Mouse (Mus musculus): ENCODE results near the gene Kcns1.
"Not testable (repeated sequence)": the region's sequence is repeated elsewhere in the genome, so short reads cannot be mapped to it uniquely, and the experiment has no call there.

Kcns1 gene

DNA sequence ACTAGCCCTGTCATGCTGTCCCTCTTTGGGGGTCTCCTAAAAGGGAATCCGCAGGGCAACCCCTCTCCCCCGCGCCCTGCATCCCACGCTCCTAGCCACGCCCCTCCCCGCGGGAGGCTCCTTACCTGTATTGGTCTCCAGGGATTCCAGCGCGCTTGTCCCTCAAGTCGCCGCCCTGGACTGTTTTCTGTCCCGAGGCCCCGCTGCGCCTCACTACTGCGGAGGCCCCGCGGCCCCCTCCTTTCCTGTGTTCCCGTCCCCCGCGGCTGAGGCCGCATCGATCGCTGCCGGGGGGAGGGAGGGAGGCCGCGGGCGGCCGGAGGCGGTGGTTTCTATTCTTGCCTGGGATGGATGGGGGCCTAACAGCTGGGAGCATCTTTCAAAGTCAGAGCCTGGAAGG is at the start of gene Kcns1:
TSS of gene Kcns1 (minus strand) at position 212 of the 400 bp plus-strand sequence.
- no peak for DNase-seq (ENCODE audit: low read depth, low spot score)

GRCm38 (mm10) chr2:164219295-164219694 is 48.4 kb upstream of the Kcns1 start:
- DNase-seq (ENCODE audit: low read depth, low spot score), result no peak

DNA sequence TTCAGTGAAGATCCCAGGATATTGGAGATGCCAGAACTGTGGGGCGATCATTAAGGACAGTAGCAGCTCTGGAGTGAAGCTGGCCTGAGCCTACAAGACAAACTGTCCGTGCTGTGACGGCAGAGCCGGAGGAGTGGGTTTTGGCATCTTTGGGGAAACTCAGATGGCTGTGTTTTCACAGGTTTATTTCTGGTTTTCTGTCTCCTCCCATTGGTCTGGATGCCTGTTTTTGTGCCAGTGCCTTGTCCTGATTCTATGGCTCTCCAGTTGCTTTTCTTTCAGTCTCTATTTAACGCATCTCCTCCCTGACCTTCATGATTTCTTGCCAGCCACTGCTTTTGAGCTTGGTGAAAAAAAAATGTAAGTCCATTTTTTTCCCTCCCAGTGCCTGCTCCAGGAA is 41.8 kb upstream of the Kcns1 start:
- DNase-seq (ENCODE audit: low read depth, low spot score), result no peak

- DNase-seq (ENCODE audit: low read depth, low spot score), result no peak
Measured at GRCm38 (mm10) chr2:164210892-164211291, 40.0 kb upstream of the Kcns1 start.

DNA sequence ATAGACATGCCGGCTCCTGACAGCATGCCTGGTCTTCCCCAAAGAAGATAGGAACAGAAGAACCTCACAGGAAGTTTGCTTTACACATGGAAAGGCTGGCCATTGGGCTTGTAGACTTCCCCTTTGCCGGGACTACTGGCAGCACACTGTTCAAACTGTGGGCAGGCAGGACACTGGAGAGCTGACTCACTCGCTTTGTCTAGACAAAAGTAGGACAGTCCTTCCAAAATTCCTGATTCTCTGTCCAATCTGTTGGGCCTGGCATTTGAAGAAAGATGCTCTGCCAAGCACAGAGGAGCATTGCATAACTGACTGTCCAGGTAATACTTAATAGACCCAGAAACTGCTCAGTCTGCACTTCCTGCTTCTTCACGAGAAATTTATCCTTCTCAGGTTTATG is 35.8 kb upstream of the Kcns1 start:
- DNase-seq (ENCODE audit: low read depth, low spot score), result no peak

DNA sequence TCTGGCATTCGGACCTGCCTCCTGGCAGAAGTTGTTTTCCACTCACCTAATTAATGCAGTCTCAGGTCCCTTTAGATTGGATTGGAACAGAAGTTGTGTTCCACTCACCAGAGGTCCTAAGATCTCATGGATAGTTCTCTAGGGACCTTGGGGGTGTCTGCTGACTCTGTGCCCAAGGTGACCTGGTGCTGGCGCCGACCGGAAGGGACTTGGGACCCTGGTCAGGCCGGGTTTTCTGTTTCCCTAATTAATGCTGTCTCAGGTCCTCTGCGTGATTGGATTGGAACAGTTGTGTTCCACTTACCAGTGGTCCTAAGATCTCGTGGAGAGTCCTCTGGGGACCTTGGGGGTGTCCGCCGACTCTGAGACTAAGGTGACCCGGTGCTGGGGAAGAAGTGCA is 35.1 kb upstream of the Kcns1 start:
- not testable (repeated sequence) for DNase-seq (ENCODE audit: low read depth, low spot score)

DNA sequence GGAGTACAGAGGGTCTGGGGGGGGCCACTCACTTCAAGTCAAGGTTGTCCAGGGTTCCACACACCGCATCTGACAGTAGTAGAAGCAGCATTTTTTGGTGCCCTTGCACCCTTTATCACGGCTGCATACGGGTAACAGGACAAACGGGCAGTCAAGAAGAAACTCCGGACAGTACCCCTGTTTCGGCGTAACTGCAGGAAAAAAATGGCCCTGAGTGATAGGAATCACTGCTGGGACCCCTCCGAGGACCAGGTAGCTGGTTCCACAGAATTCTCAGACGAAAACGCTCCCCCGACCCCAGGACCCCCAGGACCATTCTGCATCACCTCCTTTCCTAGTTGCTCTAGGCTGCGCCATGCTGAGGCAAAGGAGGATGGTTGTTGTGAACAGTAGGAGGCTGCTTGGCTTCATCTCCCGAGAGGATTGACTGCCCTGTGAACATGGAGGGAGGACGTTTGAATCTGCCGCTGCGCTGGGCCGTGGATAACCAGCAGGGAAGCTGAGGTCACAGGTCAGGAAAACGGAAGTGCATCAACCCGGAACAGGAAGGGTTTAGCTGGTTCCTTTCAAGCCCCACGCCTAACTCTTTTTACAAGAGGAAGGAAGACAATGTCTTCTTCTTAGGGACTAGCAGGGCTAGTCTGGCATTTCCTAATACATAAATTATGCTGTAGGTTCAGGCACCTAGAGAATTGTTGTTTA is 28.9 kb upstream of the Kcns1 start, which contains the start of gene Wfdc15a:
TSS of gene Wfdc15a (minus strand) at position 505 of the 702 bp plus-strand sequence.
- no peak for DNase-seq (ENCODE audit: low read depth, low spot score)

- DNase-seq (ENCODE audit: low read depth, low spot score), result no peak
Measured at GRCm38 (mm10) chr2:164196700-164196990, 25.7 kb upstream of the Kcns1 start.

DNA sequence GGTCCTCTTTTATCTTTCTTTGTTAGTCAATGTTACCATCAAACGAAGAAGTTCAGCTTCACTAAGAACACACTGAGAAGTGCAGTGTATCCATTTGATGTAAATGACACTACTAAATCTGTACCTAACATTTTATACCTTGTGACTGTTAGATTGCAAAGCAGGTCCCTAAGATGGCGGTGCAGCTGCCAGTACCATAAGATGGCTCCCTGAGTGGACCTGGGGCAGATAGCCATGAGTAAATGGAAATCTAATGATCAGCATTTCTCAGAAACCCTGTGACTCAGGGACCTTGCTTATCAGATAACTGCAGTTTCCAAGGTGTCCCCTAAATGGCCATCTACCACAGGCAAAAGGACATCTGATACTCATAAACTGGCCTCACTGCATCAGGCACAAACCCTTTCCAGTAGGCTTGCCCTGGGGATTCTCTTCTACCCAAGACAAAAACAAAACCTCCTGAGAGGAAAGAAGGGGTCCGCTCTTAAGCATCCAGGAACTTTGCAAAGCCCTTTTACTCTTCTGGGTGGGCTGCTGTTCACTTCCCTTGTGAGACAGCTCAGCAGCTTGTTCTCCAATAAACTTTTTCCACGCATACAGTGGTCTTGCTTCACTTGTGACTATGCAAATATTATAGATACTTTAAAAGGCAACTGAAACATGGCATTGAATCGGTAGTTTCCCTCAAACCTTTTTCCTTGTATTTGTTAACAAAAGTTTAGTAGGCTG is 25.2 kb upstream of the Kcns1 start:
- DNase-seq (ENCODE audit: low read depth, low spot score), result no peak

GRCm38 (mm10) chr2:164194959-164195630 is 24.2 kb upstream of the Kcns1 start:
- DNase-seq (ENCODE audit: low read depth, low spot score), result no peak

DNA sequence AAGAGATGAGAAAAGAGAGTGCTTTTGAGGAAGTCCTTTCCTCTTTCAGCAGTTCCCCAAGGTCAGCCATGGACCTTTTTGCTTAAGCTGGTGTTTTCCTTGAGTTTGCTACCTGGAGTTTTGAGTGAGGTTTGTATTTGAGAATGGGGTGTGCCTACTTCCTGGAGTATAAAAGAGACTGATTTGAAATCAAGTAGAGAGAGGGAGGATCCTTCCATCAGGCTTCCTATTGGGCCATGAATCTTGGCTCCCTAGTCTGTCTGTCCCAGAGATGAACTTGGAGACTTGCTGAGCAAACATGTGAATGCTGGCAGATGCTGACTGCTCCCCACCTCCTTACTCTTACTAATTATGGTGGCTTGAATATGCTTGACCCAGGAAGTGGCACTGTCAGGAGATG is 21.4 kb upstream of the Kcns1 start:
- DNase-seq (ENCODE audit: low read depth, low spot score), result no peak

DNA sequence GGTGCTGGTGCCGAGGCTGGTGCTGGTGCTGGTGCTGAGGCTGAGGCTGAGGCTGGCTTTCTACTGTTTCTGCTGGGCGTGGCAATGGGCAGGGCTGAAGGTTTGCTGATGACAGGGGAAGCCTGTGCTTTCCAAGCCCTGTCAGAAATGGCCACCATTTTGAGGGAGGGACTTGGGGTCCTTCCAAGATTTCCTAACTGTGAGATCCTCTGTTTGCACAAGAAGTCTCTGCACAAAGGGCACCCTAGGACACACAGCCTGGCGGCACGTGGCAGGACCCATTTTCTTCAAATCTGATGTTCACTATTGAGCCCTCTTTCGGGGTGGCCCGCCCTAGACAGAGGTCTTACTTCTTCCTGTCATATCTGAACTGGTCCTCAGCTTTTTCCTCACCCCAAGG is 19.7 kb upstream of the Kcns1 start, which contains the start of gene Wfdc12:
TSS of gene Wfdc12 (minus strand) at position 33 of the 400 bp plus-strand sequence.
- DNase-seq (ENCODE audit: low read depth, low spot score), result no peak

- DNase-seq (ENCODE audit: low read depth, low spot score), result no peak
Measured at GRCm38 (mm10) chr2:164188722-164189121, 17.8 kb upstream of the Kcns1 start.

DNA sequence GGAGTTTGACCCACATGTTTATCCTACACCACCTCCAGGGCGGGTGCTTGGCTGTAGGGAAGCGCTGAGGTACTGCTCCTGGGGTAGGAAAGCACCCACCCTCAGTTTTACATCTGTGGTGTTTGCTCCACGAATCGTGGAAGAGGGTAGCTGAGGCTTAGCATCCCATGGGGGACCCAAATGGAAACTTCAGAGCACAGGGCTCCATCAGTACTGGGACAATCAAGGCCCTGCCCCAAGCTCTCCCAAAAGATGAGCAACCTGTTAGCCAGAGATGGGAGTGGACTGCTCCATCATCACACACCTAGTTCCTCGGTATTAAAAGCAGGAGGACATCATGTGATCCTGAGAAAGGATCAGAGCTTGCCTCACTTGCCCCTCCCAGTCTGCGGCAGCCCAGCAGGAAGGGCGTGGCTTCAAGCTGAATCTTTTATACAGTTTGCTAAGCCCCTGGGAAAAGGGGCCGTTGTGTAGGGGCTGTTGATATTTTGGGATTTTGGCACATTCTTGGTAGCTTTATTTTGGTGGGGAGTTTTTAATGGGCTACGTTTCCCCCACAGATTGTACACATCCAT is 13.3 kb upstream of the Kcns1 start:
- no peak for DNase-seq (ENCODE audit: low read depth, low spot score)

DNA sequence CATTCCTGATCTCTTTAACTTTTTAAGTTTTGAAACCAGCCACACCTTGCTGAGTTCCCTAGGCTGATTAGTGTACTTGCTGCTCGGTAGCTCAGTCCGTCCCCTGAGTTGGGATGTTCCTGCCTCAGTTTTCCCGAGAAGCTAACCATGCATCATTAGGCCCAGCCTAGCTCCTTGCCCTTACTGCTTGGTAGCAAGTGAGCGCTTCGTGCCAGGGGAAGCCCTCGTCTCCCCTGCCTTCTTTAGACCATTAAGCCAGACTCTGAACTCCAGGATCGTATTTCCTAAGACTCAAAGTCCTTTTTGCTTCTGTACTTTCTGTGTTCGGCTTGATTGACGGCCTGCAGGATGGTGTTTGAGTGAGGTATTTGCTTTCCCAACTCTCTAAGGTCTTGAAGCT is 12.4 kb upstream of the Kcns1 start:
- no peak for DNase-seq (ENCODE audit: low read depth, low spot score)

GRCm38 (mm10) chr2:164182692-164183255 is 11.9 kb upstream of the Kcns1 start, which contains the start of gene Wfdc5:
Wfdc5 (minus strand) TSS chr2:164182742.
- no peak for DNase-seq (ENCODE audit: low read depth, low spot score)

DNA sequence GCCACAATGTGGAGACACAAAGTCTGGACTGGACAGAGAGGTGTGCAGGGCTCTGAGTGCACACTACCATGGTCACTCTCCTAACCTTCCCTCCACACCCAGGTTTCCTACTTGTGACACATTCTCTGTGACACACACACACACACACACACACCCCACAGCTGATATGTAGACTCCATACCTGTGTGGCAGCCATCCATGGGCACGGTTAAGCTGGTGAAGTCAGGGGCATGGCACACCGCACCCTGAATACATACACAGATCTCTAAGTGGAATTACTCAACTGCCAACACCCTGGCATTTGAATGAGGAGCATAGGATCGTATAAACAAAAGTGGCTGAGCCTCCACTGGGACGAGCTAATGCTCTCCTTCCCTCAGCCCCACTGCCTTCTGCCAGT is 9.9 kb upstream of the Kcns1 start:
- DNase-seq (ENCODE audit: low read depth, low spot score), result no peak

DNA sequence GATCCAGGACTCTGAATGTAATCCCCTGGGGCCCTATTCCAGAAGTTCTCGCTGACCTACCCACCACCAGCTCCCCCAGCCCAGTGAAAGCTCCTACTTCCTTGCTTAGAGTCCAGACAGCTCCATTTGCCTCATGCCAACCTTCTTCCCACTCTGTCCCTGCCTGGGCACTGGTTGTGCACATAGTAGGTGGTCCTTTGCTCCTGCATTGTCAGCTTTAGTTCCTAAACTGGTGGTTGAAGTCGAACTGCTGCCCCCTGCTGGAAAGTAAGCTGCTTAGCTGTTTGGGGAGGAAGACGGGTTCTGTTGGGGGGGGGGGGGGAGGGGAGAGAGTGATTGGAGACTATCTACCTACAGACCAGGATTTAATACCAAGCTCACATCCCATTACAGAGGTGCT is 9.2 kb upstream of the Kcns1 start:
- DNase-seq (ENCODE audit: low read depth, low spot score), result no peak

DNA sequence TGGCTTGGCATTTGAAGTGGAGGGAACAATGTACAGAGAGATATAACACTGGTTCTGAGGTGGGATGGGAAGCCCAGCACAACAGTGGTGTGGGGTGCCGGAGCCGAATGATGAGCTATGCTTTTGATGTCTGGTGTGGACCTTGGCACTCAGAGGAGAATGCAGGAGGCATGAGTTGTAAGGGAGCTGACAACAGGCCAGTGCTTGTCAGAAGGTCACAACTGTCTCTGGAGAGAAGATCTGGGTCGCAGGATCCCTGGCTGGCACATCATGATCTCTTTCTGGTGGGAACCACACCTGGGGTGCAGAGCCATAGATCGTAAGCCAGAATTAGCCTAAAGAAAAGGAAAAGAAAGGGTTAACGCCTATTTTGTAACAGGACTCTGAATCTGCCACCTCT is 6.9 kb upstream of the Kcns1 start:
- no peak for DNase-seq (ENCODE audit: low read depth, low spot score)

- DNase-seq (ENCODE audit: low read depth, low spot score), result no peak
Measured at GRCm38 (mm10) chr2:164175850-164176249, 4.9 kb upstream of the Kcns1 start.

GRCm38 (mm10) chr2:164174649-164175395 is 3.9 kb upstream of the Kcns1 start:
- DNase-seq (ENCODE audit: low read depth, low spot score), result no peak
